Mouse (Mus musculus) midbrain, embryonic 10.5 days (tissue): ENCODE measurements at regions not wholly inside any gene's neighbourhood (a gene's known extent, or its start where the extent isn't known, plus 50 kb on each side); places are given as distances from the start of the nearest gene placed in this dataset.

Source experiments
- DNase-seq: peaks from one replicate; pipeline ENCODE4 v3.0.0-alpha.2; 2017; ENCODE audit warnings: low spot score
- H3K27ac ChIP-seq: fragments of 300-500 bp; sonication (generic); replicated peaks from 2 replicates; pipeline ENCODE4 v1.5.1; 2016; ENCODE audit warnings: mild to moderate bottlenecking
- H3K27me3 ChIP-seq: fragments of 300-500 bp; sonication (generic); 2 replicates; pipeline ENCODE4 v1.6.1; 2016; ENCODE audit warnings: low read depth, mild to moderate bottlenecking; ENCODE audit not compliant: poor library complexity, severe bottlenecking
- H3K36me3 ChIP-seq: fragments of 300-500 bp; sonication (generic); 2 replicates; pipeline ENCODE4 v1.6.1; 2016; ENCODE audit warnings: mild to moderate bottlenecking, moderate library complexity
- H3K4me1 ChIP-seq: fragments of 300-500 bp; sonication (generic); 2 replicates; pipeline ENCODE4 v1.6.1; 2016
- H3K4me3 ChIP-seq: fragments of 300-500 bp; sonication (generic); 2 replicates; pipeline ENCODE4 v1.5.1; 2016; ENCODE audit warnings: mild to moderate bottlenecking, moderate library complexity
- H3K9me3 ChIP-seq: fragments of 300-500 bp; sonication (generic); replicated peaks from 2 replicates; pipeline ENCODE4 v1.6.1; 2016; ENCODE audit warnings: mild to moderate bottlenecking
- WGBS: fragments of 180-500 bp; shearing (Covaris S2); methylation state at CpG from one replicate; pipeline ENCODE4 v1.1.7; 2016; 5-methylcytosine and 5-hydroxymethylcytosine counted together

GRCm38 (mm10) chr12:9151426-9151825 is 121.6 kb downstream of the Ttc32 start:
- Histone ChIP-seq H3K9me3 (no peaks in the 10 kb centered on the region), H3K4me1 (no peaks in the 10 kb centered on the region), H3K4me3 (no peak overlapping the region), H3K36me3 (no peaks in the 10 kb centered on the region), H3K27ac (no peak overlapping the region), H3K27me3 (no peaks in the 10 kb centered on the region)
- no peak for DNase-seq
- 86% methylated on average over 1 of the region's 1 CpGs for WGBS

GRCm38 (mm10) chr12:9154491-9154890 is 124.7 kb downstream of the Ttc32 start:
- H3K9me3 ChIP-seq: no peaks in the 10 kb centered on the region
- no peak overlapping the region for H3K4me3 ChIP-seq
- 90% methylated on average over 2 of the region's 2 CpGs for WGBS
- H3K27ac ChIP-seq: no peak overlapping the region
- no peaks in the 10 kb centered on the region for H3K4me1 ChIP-seq
- no peaks in the 10 kb centered on the region for H3K36me3 ChIP-seq
- no peak for DNase-seq
- no peaks in the 10 kb centered on the region for H3K27me3 ChIP-seq

- DNase-seq: no peak
- Histone ChIP-seq H3K4me1 (no peaks in the 10 kb centered on the region), H3K27me3 (no peaks in the 10 kb centered on the region), H3K9me3 (no peaks in the 10 kb centered on the region), H3K27ac (no peak overlapping the region), H3K36me3 (no peaks in the 10 kb centered on the region), H3K4me3 (no peak overlapping the region)
Observed at GRCm38 (mm10) chr12:9156794-9157193, 127.0 kb downstream of the Ttc32 start.

GRCm38 (mm10) chr12:9158751-9159150 is 129.0 kb downstream of the Ttc32 start:
- no peak for DNase-seq
- no peak overlapping the region for H3K4me3 ChIP-seq
- H3K27ac ChIP-seq: no peak overlapping the region
- H3K36me3 ChIP-seq: no peaks in the 10 kb centered on the region
- no peaks in the 10 kb centered on the region for H3K27me3 ChIP-seq
- H3K9me3 ChIP-seq: no peaks in the 10 kb centered on the region
- H3K4me1 ChIP-seq: no peaks in the 10 kb centered on the region
- WGBS: 84% methylated on average over 5 of the region's 5 CpGs

- no peak overlapping the region for H3K4me3 ChIP-seq
- H3K27me3 ChIP-seq: no peaks in the 10 kb centered on the region
- no peaks in the 10 kb centered on the region for H3K4me1 ChIP-seq
- DNase-seq: no peak
- WGBS: 91% methylated on average over 4 of the region's 4 CpGs
- no peaks in the 10 kb centered on the region for H3K36me3 ChIP-seq
- H3K27ac ChIP-seq: no peak overlapping the region
- no peaks in the 10 kb centered on the region for H3K9me3 ChIP-seq
Observed at GRCm38 (mm10) chr12:9165367-9165940, 135.7 kb downstream of the Ttc32 start.

GRCm38 (mm10) chr12:9166218-9166908 is 136.6 kb downstream of the Ttc32 start:
- no peaks in the 10 kb centered on the region for H3K9me3 ChIP-seq
- H3K27me3 ChIP-seq: no peaks in the 10 kb centered on the region
- 63% methylated on average over 10 of the region's 10 CpGs for WGBS
- no peaks in the 10 kb centered on the region for H3K4me1 ChIP-seq
- H3K4me3 ChIP-seq: no peak overlapping the region
- peak; percentile 71 for DNase-seq
- H3K36me3 ChIP-seq: no peaks in the 10 kb centered on the region
- H3K27ac ChIP-seq: no peak overlapping the region

GRCm38 (mm10) chr12:9169008-9169407 is 139.2 kb downstream of the Ttc32 start:
- WGBS: 89% methylated on average over 3 of the region's 3 CpGs
- Histone ChIP-seq H3K9me3 (no peaks in the 10 kb centered on the region), H3K36me3 (no peaks in the 10 kb centered on the region), H3K27me3 (no peaks in the 10 kb centered on the region), H3K4me3 (no peak overlapping the region), H3K4me1 (no peaks in the 10 kb centered on the region), H3K27ac (no peak overlapping the region)
- DNase-seq: no peak

GRCm38 (mm10) chr12:9173680-9174079 is 143.9 kb downstream of the Ttc32 start:
- no peaks in the 10 kb centered on the region for H3K27me3 ChIP-seq
- 45% methylated on average over 1 of the region's 1 CpGs for WGBS
- H3K9me3 ChIP-seq: no peaks in the 10 kb centered on the region
- DNase-seq: no peak
- H3K36me3 ChIP-seq: no peaks in the 10 kb centered on the region
- H3K27ac ChIP-seq: no peak overlapping the region
- H3K4me1 ChIP-seq: 0 out of 2 replicates have a peak, but pooled peaks cover 3% of the 10 kb centered on the region
- no peak overlapping the region for H3K4me3 ChIP-seq

GRCm38 (mm10) chr12:9174327-9174726 is 144.5 kb downstream of the Ttc32 start:
- H3K9me3 ChIP-seq: no peaks in the 10 kb centered on the region
- DNase-seq: peak; percentile 15

GRCm38 (mm10) chr12:9176198-9176597 is 146.4 kb downstream of the Ttc32 start:
- H3K9me3 ChIP-seq: no peaks in the 10 kb centered on the region
- H3K36me3 ChIP-seq: no peaks in the 10 kb centered on the region
- no peak overlapping the region for H3K27ac ChIP-seq
- no peak overlapping the region for H3K4me3 ChIP-seq
- 72% methylated on average over 2 of the region's 2 CpGs for WGBS
- H3K27me3 ChIP-seq: no peaks in the 10 kb centered on the region
- 0 out of 2 replicates have a peak, but pooled peaks cover 3% of the 10 kb centered on the region for H3K4me1 ChIP-seq
- DNase-seq: no peak

More at GRCm38 (mm10) chr12:9174327-9174726, 144.5 kb downstream of the Ttc32 start:
- WGBS: 63% methylated on average over 9 of the region's 9 CpGs
- no peak overlapping the region for H3K4me3 ChIP-seq
- H3K4me1 ChIP-seq: 0 out of 2 replicates have a peak, but pooled peaks cover 3% of the 10 kb centered on the region
- no peaks in the 10 kb centered on the region for H3K36me3 ChIP-seq
- no peaks in the 10 kb centered on the region for H3K27me3 ChIP-seq
- no peak overlapping the region for H3K27ac ChIP-seq

GRCm38 (mm10) chr12:9178626-9179025 is 148.8 kb downstream of the Ttc32 start:
- H3K9me3 ChIP-seq: no peaks in the 10 kb centered on the region
- H3K27me3 ChIP-seq: no peaks in the 10 kb centered on the region
- no peaks in the 10 kb centered on the region for H3K36me3 ChIP-seq
- no peak overlapping the region for H3K27ac ChIP-seq
- peak; percentile 19 for DNase-seq
- WGBS: 65% methylated on average over 4 of the region's 4 CpGs
- H3K4me1 ChIP-seq: 0 out of 2 replicates have a peak, but pooled peaks cover 3% of the 10 kb centered on the region
- H3K4me3 ChIP-seq: no peak overlapping the region

GRCm38 (mm10) chr12:9180677-9181076 is 150.9 kb downstream of the Ttc32 start:
- Histone ChIP-seq H3K4me1 (no peaks in the 10 kb centered on the region), H3K36me3 (no peaks in the 10 kb centered on the region), H3K9me3 (no peaks in the 10 kb centered on the region), H3K27me3 (no peaks in the 10 kb centered on the region), H3K27ac (no peak overlapping the region), H3K4me3 (no peak overlapping the region)
- WGBS: 75% methylated on average over 4 of the region's 4 CpGs
- DNase-seq: no peak

GRCm38 (mm10) chr12:9191721-9192120 is 161.9 kb downstream of the Ttc32 start:
- no peak overlapping the region for H3K27ac ChIP-seq
- 82% methylated on average over 5 of the region's 5 CpGs for WGBS
- H3K4me1 ChIP-seq: 0 out of 2 replicates have a peak, but pooled peaks cover 3% of the 10 kb centered on the region
- H3K9me3 ChIP-seq: no peaks in the 10 kb centered on the region
- H3K4me3 ChIP-seq: no peak overlapping the region
- no peaks in the 10 kb centered on the region for H3K27me3 ChIP-seq
- no peak for DNase-seq
- H3K36me3 ChIP-seq: no peaks in the 10 kb centered on the region
